Mouse (Mus musculus) kidney, embryonic 15.5 days (tissue): ENCODE data around the gene A930018P22Rik. TPM values are rescaled to one million over a fixed set of nuclear protein-coding genes. Genes with fewer than 3 reads are reported as not detected.
A peak's percentile ranks its signal among the peaks of the same experiment; 100 is the strongest.

ENCODE experiments used
- ATAC-seq: fragments of 200-750 bp; cut with Nextera tagmentation; replicated peaks from 2 replicates; pipeline ENCODE4 v1.8.0; 2017; ENCODE audit warnings: moderate TSS enrichment; ENCODE audit not compliant: low FRiP score
- H3K27ac ChIP-seq: fragments of 300-500 bp; sonication (generic); 2 replicates; pipeline ENCODE4 v1.5.1; 2015; ENCODE audit warnings: mild to moderate bottlenecking, inconsistent platforms
- H3K27me3 ChIP-seq: fragments of 300-500 bp; sonication (generic); 2 replicates; pipeline ENCODE4 v1.6.1; 2015; ENCODE audit warnings: inconsistent platforms
- H3K36me3 ChIP-seq: fragments of 300-500 bp; sonication (generic); 2 replicates; pipeline ENCODE4 v1.6.1; 2015; ENCODE audit warnings: inconsistent platforms
- H3K4me1 ChIP-seq: fragments of 300-500 bp; sonication (generic); 2 replicates; pipeline ENCODE4 v1.6.1; 2015; ENCODE audit warnings: inconsistent platforms
- H3K4me2 ChIP-seq: fragments of 300-500 bp; sonication (generic); 2 replicates; pipeline ENCODE4 v1.6.1; 2015; ENCODE audit warnings: moderate library complexity, mild to moderate bottlenecking, inconsistent platforms
- H3K4me3 ChIP-seq: fragments of 300-500 bp; sonication (generic); replicated peaks from 2 replicates; pipeline ENCODE4 v1.5.1; 2015; ENCODE audit warnings: mild to moderate bottlenecking, inconsistent platforms
- H3K9ac ChIP-seq: fragments of 300-500 bp; sonication (generic); 2 replicates; pipeline ENCODE4 v1.6.1; 2015; ENCODE audit warnings: mild to moderate bottlenecking, inconsistent platforms
- H3K9me3 ChIP-seq: fragments of 300-500 bp; sonication (generic); replicated peaks from 2 replicates; pipeline ENCODE4 v1.6.1; 2016; ENCODE audit warnings: inconsistent platforms
- WGBS: fragments of 180-500 bp; shearing (Covaris S2); methylation state at CpG from one replicate; pipeline ENCODE4 v1.1.7; 2015; ENCODE audit warnings: mixed read lengths; 5-methylcytosine and 5-hydroxymethylcytosine counted together
- polyA plus RNA-seq: library from polyadenylated mRNA; unstranded; fragments of >200 nt; fragmentation: Nextera tagmentation; extraction: Ambion mirVana; gene quantifications from 2 replicates; pipeline ENCODE4 v1.2.1, GENCODE M21; 2015

The A930018P22Rik gene
- polyA plus RNA-seq, 1 experiment from 2014 or later: 0.19 TPM

DNA sequence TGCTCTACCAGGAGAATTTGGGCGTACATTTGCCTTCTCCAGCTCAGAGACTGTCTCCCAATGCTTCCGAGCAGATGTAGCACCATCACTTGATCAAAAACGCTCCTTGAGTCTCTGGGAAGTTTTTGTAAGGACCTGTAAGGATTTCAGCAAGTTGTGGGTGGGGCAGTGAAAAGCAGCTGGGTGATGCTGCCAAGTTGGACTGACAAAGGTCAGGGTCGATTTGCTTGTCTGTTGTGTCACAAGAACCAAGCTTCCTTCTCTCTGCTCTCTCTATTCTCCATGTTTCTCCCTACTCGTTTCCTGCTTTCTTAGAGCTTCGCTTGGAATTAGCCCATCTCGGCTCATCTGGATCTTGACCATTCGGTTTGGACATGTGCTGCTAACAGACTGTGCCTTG lies 19.6 kb downstream of the A930018P22Rik start:
- no peaks in the 10 kb centered on the region for H3K27me3 ChIP-seq
- no peak overlapping the region for H3K4me3 ChIP-seq
- no peak for ATAC-seq
- H3K36me3 ChIP-seq: no peaks in the 10 kb centered on the region
- H3K4me2 ChIP-seq: no peak overlapping the region
- H3K9me3 ChIP-seq: no peaks in the 10 kb centered on the region
- no peak overlapping the region for H3K27ac ChIP-seq
- 92% methylated on average over 8 of the region's 8 CpGs for WGBS
- no peaks in the 10 kb centered on the region for H3K4me1 ChIP-seq
- no peak overlapping the region for H3K9ac ChIP-seq

GRCm38 (mm10) chr2:104144004-104144403 lies 21.4 kb downstream of the A930018P22Rik start:
- Histone ChIP-seq H3K4me3 (no peak overlapping the region), H3K27me3 (no peaks in the 10 kb centered on the region), H3K9me3 (no peaks in the 10 kb centered on the region), H3K4me1 (peaks cover 16% of the 10 kb centered on the region), H3K27ac (no peak overlapping the region), H3K4me2 (no peak overlapping the region), H3K36me3 (no peaks in the 10 kb centered on the region), H3K9ac (no peak overlapping the region)
- ATAC-seq: no peak
- 85% methylated on average over 12 of the region's 12 CpGs for WGBS

DNA sequence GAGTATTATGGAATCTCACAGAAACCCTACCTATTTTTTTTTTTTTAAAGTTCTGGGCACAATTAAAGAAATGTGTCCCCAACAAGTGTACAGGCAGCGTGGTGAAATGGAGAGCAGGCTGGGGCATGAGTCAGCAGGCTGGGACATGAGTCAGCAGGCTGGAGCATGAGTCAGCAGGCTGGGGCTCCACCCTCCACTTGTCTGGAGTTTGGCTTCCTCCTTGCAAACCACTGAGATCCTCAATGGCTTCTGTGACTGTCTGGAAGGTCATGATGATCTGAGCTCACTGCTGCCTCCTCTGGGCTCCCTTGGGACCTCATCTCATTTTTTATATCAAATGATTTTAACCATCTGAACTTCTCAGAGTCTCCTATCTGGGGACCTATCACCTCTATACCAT lies 23.4 kb downstream of the A930018P22Rik start:
- Histone ChIP-seq H3K4me1 (peaks cover 16% of the 10 kb centered on the region), H3K36me3 (no peaks in the 10 kb centered on the region), H3K27ac (no peak overlapping the region), H3K4me3 (no peak overlapping the region), H3K9me3 (no peaks in the 10 kb centered on the region), H3K9ac (no peak overlapping the region), H3K4me2 (no peak overlapping the region), H3K27me3 (no peaks in the 10 kb centered on the region)
- WGBS: 87% methylated on average over 1 of the region's 1 CpGs
- no peak for ATAC-seq

- H3K4me2 ChIP-seq: no peak overlapping the region
- no peak overlapping the region for H3K4me3 ChIP-seq
- H3K36me3 ChIP-seq: no peaks in the 10 kb centered on the region
- no peak overlapping the region for H3K9ac ChIP-seq
- WGBS: 28% methylated on average over 4 of the region's 4 CpGs
- no peaks in the 10 kb centered on the region for H3K9me3 ChIP-seq
- peak; percentile 81 for ATAC-seq
- H3K27me3 ChIP-seq: no peaks in the 10 kb centered on the region
- H3K4me1 ChIP-seq: peaks cover 16% of the 10 kb centered on the region
- peak overlapping the region; percentile 66 for H3K27ac ChIP-seq
Measured at GRCm38 (mm10) chr2:104147910-104148561, 25.5 kb downstream of the A930018P22Rik start.

DNA sequence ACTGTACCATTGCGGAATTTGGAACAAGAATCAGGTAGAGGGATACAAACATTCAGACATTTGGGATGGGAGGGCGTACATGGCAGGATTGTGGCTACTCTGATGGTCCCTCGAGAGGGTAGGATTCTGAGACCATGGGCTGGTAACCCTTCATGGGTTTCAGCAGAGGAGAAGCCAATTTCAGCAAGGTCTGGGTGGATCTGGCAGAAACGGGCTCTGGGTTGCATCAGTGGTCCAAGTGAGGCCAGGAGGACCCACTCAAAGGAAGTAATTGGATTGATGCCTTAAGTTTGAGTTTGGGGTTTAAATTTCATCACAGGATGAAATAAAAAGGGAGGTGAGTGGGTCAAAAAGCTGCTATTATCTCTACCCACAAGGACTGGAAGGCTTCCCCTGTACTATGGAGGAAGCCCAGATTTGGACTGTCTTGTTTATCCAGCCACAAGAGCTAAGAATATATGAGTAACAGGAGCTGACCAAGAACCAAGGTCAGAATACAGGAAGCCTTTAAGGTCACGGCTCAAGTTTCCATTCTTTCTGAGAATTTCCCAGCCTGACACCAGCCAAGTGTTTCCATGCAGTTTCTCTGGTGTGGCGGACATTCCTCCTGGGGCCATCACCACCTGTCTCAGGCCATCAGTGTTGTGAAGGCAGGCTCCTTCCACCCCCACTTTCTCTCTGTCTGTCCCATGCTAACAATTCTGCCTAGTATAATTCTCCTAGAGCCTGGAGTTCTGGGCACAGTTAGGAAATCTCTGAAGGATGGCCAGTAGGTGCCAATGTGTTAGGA lies 28.2 kb downstream of the A930018P22Rik start:
- Histone ChIP-seq H3K9me3 (no peaks in the 10 kb centered on the region), H3K9ac (no peak overlapping the region), H3K4me3 (no peak overlapping the region), H3K27me3 (no peaks in the 10 kb centered on the region), H3K36me3 (no peaks in the 10 kb centered on the region), H3K4me2 (no peak overlapping the region), H3K4me1 (peaks cover 16% of the 10 kb centered on the region), H3K27ac (no peak overlapping the region)
- no peak for ATAC-seq
- 66% methylated on average over 6 of the region's 6 CpGs for WGBS

DNA sequence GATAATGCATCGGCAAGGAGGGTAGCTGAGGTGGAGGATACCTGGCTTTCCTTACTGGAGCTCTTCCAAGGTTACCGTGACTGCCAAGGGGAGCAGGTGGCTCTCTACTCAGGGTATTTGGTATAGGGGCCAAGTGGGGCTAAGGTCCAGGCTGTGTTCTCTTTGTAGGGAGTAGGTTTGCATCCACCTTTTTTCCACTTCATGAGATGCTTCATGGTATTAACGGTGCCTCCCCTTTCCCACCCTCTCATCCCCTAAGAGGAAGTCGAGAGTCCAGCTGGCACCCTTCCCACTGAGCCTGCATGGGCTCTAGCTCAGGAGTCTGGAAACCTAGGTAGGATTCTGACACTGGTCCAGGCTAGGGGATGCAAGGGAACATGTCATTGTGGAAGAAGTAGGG lies 30.8 kb downstream of the A930018P22Rik start:
- Histone ChIP-seq H3K36me3 (no peaks in the 10 kb centered on the region), H3K4me3 (no peak overlapping the region), H3K4me2 (no peak overlapping the region), H3K27me3 (no peaks in the 10 kb centered on the region), H3K27ac (no peak overlapping the region), H3K9me3 (no peaks in the 10 kb centered on the region), H3K4me1 (peaks cover 5% of the 10 kb centered on the region), H3K9ac (no peak overlapping the region)
- WGBS: 74% methylated on average over 4 of the region's 4 CpGs
- ATAC-seq: no peak

DNA sequence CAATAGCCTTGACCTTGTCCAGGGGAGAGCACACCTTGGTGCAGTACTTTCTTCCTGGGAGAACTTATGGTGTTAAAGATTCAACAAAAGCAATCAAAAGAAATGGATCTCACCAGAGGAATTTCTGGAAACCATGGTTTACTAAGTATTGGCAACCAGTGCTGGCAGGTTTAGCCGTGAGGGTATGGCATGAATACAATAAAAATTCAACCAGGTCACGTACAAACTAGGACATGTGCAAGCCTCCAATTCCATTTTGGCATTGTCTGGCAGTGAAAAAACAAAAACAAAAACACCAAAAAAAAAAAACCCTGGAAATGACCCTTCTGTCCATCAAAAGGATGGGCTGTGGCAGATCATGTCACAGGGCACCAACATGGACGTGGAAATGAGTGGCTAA lies 31.3 kb downstream of the A930018P22Rik start:
- Histone ChIP-seq H3K4me2 (no peak overlapping the region), H3K36me3 (no peaks in the 10 kb centered on the region), H3K9me3 (no peaks in the 10 kb centered on the region), H3K27me3 (no peaks in the 10 kb centered on the region), H3K9ac (no peak overlapping the region), H3K4me1 (no peaks in the 10 kb centered on the region), H3K4me3 (no peak overlapping the region), H3K27ac (no peak overlapping the region)
- WGBS: 83% methylated on average over 3 of the region's 3 CpGs
- ATAC-seq: no peak

- Histone ChIP-seq H3K4me2 (no peak overlapping the region), H3K27ac (no peak overlapping the region), H3K4me3 (no peak overlapping the region), H3K27me3 (no peaks in the 10 kb centered on the region), H3K9me3 (no peaks in the 10 kb centered on the region), H3K4me1 (no peaks in the 10 kb centered on the region), H3K36me3 (no peaks in the 10 kb centered on the region), H3K9ac (no peak overlapping the region)
- no peak for ATAC-seq
- 71% methylated on average over 4 of the region's 4 CpGs for WGBS
Measured at GRCm38 (mm10) chr2:104157831-104158230, 35.3 kb downstream of the A930018P22Rik start.

DNA sequence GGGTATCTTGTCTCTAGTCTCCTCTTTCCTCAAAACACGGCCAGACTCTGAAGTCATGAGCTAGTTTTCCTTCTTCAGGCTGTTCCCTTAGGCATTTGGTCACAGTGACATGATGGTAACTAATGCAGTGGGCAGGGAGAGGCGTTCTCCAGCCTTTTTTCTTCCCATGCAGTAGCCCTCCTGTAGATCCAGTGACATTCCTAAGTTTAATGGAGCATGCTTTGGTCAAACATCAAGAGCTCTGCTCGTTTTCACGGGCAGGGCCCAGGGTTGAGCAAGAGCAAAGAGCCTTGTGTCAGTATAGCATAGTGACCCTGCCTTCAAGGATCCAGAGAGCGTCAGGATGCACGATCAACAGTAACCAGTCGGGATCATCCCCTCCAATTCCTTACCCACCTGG lies 40.8 kb downstream of the A930018P22Rik start:
- Histone ChIP-seq H3K27me3 (no peaks in the 10 kb centered on the region), H3K4me1 (peaks cover 7% of the 10 kb centered on the region), H3K27ac (no peak overlapping the region), H3K36me3 (no peaks in the 10 kb centered on the region), H3K4me3 (no peak overlapping the region), H3K9ac (no peak overlapping the region), H3K9me3 (no peaks in the 10 kb centered on the region), H3K4me2 (no peak overlapping the region)
- peak; percentile 75 for ATAC-seq
- WGBS: 47% methylated on average over 7 of the region's 7 CpGs

GRCm38 (mm10) chr2:104163978-104164487 lies 41.5 kb downstream of the A930018P22Rik start:
- H3K9ac ChIP-seq: no peak overlapping the region
- H3K4me1 ChIP-seq: peaks cover 7% of the 10 kb centered on the region
- H3K4me3 ChIP-seq: no peak overlapping the region
- no peaks in the 10 kb centered on the region for H3K36me3 ChIP-seq
- no peak overlapping the region for H3K4me2 ChIP-seq
- no peak for ATAC-seq
- WGBS: 85% methylated on average over 4 of the region's 4 CpGs
- no peaks in the 10 kb centered on the region for H3K27me3 ChIP-seq
- no peaks in the 10 kb centered on the region for H3K9me3 ChIP-seq
- no peak overlapping the region for H3K27ac ChIP-seq

- Histone ChIP-seq H3K4me2 (no peak overlapping the region), H3K9me3 (no peaks in the 10 kb centered on the region), H3K4me1 (peaks cover 7% of the 10 kb centered on the region), H3K36me3 (no peaks in the 10 kb centered on the region), H3K9ac (no peak overlapping the region), H3K4me3 (no peak overlapping the region), H3K27me3 (no peaks in the 10 kb centered on the region), H3K27ac (no peak overlapping the region)
- ATAC-seq: no peak
- WGBS: 91% methylated on average over 2 of the region's 2 CpGs
Measured at GRCm38 (mm10) chr2:104165631-104166030, 43.1 kb downstream of the A930018P22Rik start.

- ATAC-seq: no peak
- Histone ChIP-seq H3K9ac (no peak overlapping the region), H3K4me3 (no peak overlapping the region), H3K4me1 (peaks cover 7% of the 10 kb centered on the region), H3K9me3 (no peaks in the 10 kb centered on the region), H3K4me2 (no peak overlapping the region), H3K27ac (no peak overlapping the region), H3K36me3 (no peaks in the 10 kb centered on the region), H3K27me3 (no peaks in the 10 kb centered on the region)
- 95% methylated on average over 23 of the region's 23 CpGs for WGBS
Measured at GRCm38 (mm10) chr2:104167765-104168164, 45.2 kb downstream of the A930018P22Rik start.
